Mouse (Mus musculus) thymus, postnatal 25 days (tissue): ENCODE results near the gene Cyb5b.
"Not testable (repeated sequence)": the region's sequence is repeated elsewhere in the genome, so short reads cannot be mapped to it uniquely, and the experiment has no call there.

ENCODE experiments used
- DNase-seq: peaks from one replicate; pipeline ENCODE4 v3.0.0; 2022

Gene Cyb5b

DNA sequence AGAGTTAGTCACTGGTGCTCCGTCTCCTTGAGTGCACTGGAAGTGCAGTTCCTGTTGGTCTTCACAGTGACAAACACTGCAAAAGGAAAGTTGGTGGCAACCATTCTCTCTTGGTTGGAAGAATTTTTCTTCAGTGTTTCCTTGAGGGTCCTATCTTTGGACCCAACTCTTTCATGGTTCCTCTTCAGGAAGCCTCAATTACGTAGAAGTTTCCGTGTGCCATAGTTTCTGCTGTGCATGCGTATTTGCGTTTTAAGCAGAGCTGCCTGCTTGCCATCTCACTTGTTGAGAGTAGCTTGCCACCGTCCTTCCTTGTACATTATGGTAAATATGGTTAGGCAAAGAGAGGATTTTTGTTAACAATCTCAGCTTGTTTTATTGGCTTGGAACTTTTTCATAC, 30.7 kb downstream of the Cyb5b start:
- DNase-seq = no peak

- no peak for DNase-seq
These were observed 34.6 kb downstream of the Cyb5b start for GRCm38 (mm10) chr8:107184996-107185395.

GRCm38 (mm10) chr8:107186659-107187390, 36.4 kb downstream of the Cyb5b start:
- DNase-seq = no peak

- DNase-seq = no peak
These were observed 37.2 kb downstream of the Cyb5b start for GRCm38 (mm10) chr8:107187631-107188030.

DNA sequence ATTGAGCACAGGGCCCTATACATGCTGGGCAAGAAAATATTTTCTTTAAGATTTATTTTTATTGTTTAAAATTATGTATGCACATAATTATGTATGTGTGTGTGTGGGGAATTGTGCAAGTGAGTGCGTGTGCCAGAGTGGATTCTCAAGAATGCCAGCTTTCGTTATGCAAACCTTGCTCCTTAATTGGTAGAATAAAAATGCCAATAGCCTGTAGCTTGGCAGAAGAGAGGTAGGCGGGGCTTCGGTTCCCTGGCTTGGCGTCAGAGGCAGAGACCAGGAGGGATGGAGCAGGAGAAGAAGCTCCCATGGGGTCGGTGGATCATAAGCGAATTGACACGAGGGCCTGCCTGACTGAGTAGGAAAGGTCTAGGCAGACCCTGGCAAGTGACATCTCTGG, 42.2 kb downstream of the Cyb5b start:
- DNase-seq = no peak

GRCm38 (mm10) chr8:107193331-107193730, 42.9 kb downstream of the Cyb5b start:
- DNase-seq = no peak

GRCm38 (mm10) chr8:107194786-107195451, 44.5 kb downstream of the Cyb5b start:
- no peak for DNase-seq

GRCm38 (mm10) chr8:107197901-107198826, 47.7 kb downstream of the Cyb5b start:
- no peak for DNase-seq

- no peak for DNase-seq
These were observed 54.7 kb downstream of the Cyb5b start for GRCm38 (mm10) chr8:107205164-107205563.

DNA sequence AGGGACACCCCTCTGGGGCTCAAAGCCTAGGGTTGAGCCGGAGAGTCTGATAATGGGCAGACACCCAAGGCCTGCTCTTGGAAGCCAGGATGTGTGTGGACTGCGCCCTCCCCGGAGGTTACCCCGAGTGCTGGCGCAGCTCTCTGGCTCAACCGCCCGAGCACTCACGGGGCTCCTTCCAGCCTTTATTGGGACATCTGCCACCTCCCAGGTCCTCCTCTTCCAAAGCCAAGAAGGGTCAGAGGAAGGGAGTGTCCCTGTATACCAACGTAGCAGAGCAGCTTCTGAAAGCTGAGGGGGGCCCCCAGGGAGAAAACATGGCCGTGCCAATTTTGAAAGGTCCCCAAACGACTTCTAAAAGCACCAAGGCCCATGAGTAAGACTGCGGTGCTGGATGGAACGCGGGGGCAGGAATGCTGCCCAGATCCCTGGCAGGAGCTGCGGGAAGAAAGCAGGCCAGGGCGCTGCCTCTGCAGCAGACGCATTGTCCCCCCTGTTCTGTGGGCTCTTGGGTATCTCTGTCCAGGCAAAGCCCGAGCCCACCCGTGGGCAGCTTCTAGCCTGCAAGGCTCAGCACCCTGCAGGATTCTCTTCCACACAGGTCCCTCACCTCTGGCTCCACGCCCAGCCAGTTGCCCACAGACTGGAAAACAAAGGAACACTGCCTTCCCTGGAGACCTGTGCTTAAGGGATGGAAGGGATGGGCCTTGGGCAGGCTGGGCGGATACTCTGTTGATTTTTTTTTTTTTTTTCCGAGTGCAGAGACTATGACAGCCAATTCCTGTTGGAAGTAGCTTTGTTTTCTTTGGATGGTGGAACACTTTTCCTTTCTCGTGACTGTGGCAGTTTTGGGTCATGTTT, 55.5 kb downstream of the Cyb5b start:
- DNase-seq = no peak

DNA sequence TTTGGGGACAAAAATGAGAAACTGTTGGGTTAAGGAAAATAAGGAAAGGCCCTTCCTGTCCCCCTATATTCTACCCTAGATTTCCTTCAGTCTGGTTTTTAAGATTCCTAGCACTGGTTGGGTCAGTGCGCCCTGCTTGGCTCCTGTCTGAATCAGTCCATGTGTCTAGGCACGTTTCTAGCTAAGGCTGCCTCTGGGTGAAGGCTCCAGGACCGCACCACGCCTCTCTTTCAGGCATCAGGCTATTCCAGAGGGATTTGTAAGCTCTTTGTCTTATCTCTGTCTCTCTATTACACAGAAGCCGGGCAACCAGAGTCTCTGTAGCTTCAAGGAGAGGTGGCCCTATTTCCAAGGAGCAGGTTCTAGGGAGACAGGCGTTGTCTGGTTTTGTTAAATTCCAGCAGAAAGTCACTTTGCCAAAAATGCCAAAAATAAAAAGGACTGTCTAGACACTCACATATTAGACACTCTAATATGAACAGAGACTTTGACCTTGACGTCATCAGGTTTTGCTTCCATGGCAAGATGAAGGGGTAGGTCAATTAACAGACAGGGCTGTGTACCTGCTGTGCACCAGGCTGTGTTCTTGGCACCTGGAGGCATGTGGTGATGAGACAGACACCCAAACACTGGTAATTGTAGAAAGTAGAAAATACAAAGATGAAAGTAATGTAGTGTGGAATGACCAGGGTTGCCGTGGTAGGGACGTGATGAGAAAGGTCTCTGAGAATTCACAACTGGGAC, 56.5 kb downstream of the Cyb5b start:
- no peak for DNase-seq

DNA sequence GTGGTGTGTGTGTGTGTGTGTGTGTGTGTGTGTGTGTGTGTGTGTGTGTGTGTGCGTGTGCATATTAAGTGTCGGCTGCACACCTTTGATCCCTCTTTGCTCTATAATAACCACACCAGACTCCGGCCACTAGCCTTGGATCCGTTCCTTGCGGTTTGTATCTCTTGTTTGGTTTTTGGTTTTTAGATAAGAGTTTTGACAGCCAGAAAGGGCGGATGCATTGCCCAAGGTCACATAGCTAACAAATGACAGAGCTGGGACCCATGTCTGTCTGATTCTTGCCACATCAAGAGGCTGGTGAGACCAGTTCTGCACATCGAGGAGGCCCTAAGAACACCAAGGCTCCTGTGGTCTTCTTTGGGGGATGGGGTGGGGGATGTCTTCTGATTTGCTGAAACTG, 58.7 kb downstream of the Cyb5b start:
- DNase-seq = no peak

GRCm38 (mm10) chr8:107212006-107212405, 61.6 kb downstream of the Cyb5b start:
- DNase-seq = no peak

GRCm38 (mm10) chr8:107217230-107217629, 66.8 kb downstream of the Cyb5b start:
- not testable (repeated sequence) for DNase-seq

GRCm38 (mm10) chr8:107218091-107218490, 67.7 kb downstream of the Cyb5b start:
- no peak for DNase-seq

GRCm38 (mm10) chr8:107219078-107219477, 68.6 kb downstream of the Cyb5b start:
- no peak for DNase-seq

DNA sequence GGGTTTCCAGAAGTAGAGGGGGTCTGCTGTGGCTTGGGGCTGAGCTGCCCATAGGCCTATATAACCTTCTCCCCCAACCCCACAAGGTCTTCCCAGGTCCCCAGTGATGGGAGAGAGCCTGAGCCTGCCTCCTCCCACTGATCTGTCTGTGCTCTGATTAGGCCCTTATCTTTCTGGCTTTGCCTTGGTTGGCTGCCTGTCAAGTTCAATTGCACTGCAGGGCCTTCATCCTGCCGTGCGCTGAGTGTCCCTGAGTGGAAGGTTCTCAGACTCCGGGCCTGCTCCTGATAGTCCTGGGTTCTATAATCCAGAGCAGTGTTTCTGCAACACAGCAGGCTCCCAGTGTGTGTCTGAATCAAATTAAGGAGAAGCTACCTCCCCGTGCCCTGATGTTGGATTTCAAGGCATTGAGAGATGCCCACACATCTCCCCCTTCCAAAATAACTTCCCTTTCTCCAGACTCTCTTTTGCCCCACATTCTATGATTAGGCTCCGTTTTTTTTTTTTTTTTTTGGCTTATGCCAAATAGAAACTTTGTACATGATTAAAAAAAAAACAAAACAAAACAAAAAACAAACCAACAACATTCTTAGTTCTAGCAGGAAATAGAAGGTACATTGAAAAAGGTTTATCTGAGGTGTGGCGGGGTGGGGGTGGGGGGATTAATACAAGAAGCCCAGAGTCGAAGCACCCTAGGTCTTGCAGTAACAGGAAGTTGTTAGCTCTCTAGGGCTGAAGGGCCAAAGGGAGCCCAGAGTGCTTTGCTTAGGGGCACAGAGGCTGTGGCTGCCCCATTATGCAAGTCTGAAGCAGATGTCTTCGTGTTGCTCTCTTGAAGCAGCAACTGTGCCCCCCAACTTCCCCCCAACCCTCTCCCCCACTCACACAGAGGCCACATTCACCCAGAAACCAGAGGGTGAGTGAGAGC, 71.7 kb downstream of the Cyb5b start:
- DNase-seq = no peak

DNA sequence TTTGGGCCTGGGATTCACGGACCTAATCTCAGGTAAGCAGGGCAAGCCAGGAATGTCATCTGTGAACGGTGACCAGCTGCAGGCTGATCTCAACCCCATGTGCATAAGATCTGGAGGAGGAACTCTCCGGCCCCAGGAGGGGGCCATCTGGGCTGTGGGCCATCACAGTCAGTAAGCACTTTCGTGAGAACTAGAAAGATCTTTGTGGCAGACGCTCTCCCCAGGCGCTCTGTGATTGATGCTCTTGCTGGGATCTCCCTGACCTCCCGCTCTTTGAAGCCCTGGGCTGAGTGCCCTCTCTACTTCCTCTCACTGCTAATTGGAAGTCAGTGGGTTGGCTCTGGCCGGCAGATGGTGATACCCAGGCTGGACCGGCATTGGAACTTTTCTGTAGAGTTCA, 75.7 kb downstream of the Cyb5b start:
- DNase-seq = no peak

DNA sequence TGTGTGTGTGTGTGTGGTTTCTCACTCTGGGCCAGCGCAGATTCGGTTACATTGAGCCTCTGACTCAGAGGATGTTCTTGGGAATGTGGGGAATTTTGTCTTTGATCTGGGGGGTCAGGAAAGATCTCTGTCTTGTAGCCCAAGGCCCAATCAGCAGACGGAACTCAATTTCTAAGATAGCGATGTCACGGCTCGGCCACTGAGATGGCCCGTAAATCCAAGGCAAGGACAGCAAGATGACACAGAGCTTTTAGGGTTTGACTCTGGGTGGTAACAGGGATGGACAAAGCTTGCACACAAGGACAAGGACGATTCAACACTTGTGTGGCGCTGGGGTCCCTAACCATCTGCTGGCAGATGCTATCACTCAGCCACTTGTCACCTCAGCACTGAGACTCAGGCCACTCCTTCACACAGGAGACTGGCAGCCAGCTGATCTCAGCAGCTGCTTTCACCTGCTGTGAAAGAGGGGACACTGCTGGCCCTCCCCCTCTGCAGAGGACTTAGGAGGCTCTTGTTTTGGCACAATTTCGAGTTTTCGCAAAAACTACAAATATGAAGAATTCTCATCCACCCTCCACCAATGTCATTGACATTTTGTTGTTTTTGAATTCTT, 76.7 kb downstream of the Cyb5b start:
- DNase-seq = no peak

GRCm38 (mm10) chr8:107233251-107233650, 82.8 kb downstream of the Cyb5b start:
- DNase-seq = no peak
